8 mouse cellular contexts compared by ENCODE assay signal in genomic region chr9:31210749-31211689, GRCm38 (mm10). TPM values are rescaled to one million over a fixed set of nuclear protein-coding genes. Genes with fewer than 3 reads are reported as not detected.
DNase-seq lines count a peak whose midpoint lies in the region; ATAC-seq and TF ChIP-seq lines count a peak whose summit lies in the region.

No protein-coding gene starts in this region.

- H3K9me3 ChIP-seq in embryonic facial prominence, embryonic 11.5 days (replicated peaks; ENCODE audit: control insufficient read depth, low read length) = no peaks in the 10 kb centered on the region
- no peaks in the 10 kb centered on the region for H3K9me3 ChIP-seq in liver, embryonic 13.5 days (replicated peaks)
- H3K9me3 ChIP-seq in neural tube, embryonic 12.5 days = no peaks in the 10 kb centered on the region

- no peak for TF ChIP-seq POLR2A in heart, adult 2 months (IDR thresholded peaks at IDR 0.05; ENCODE audit: insufficient read depth, low read depth, low read length)
- no peak for TF ChIP-seq POLR2A in kidney, adult 2 months (IDR thresholded peaks at IDR 0.05; ENCODE audit: low read depth, low read length)

- peaks cover 3% of the 10 kb centered on the region; the same call in 1 of the 2 replicates for H3K79me2 ChIP-seq in heart, adult 2 months (replicated peaks; ENCODE audit: control insufficient read depth, insufficient read depth, low read length)

- H3K4me1 ChIP-seq in embryonic facial prominence, embryonic 11.5 days (ENCODE audit: control insufficient read depth, insufficient read depth, low read length) = peaks cover 6% of the 10 kb centered on the region; the same call in 1 of the 2 replicates
- peaks cover 3% of the 10 kb centered on the region for H3K4me1 ChIP-seq in heart, adult 2 months (ENCODE audit: control insufficient read depth, insufficient read depth, low read length)
- H3K4me1 ChIP-seq in kidney, adult 2 months (ENCODE audit: control insufficient read depth, insufficient read depth, low read length) = peaks cover 6% of the 10 kb centered on the region; the same call in 1 of the 2 replicates
- peaks cover 52% of the 10 kb centered on the region for H3K4me1 ChIP-seq in liver, embryonic 13.5 days (replicated peaks)
- H3K4me1 ChIP-seq in neural tube, embryonic 12.5 days = peaks cover 27% of the 10 kb centered on the region

- ATAC-seq in embryonic facial prominence, embryonic 11.5 days (replicated peaks; ENCODE audit: insufficient number of reproducible peaks, low FRiP score, low TSS enrichment, low read depth) = peak; percentile 66
- peak; percentile 67 for ATAC-seq in liver, embryonic 13.5 days (ENCODE audit: low read depth)
- peak; percentile 52 for ATAC-seq in neural tube, embryonic 12.5 days (ENCODE audit: low FRiP score, low read depth)

- H3K9ac ChIP-seq in embryonic facial prominence, embryonic 11.5 days (replicated peaks; ENCODE audit: low read length) = peak overlapping the region; percentile 90
- peak overlapping the region; percentile 86 for H3K9ac ChIP-seq in heart, adult 2 months (ENCODE audit: low read depth, low read length)
- H3K9ac ChIP-seq in liver, embryonic 13.5 days = peak overlapping the region; percentile 98
- peak overlapping the region; percentile 98 for H3K9ac ChIP-seq in neural tube, embryonic 12.5 days

- intact Hi-C loops in heart, adult 2 months (cut with DNase I) = loop anchor here (1.0 to 5.0 kb wide), 4 partner anchors 34 to 69 kb away; partner anchors contain the start of gene Prdm10

- H3K4me3 ChIP-seq in embryonic facial prominence, embryonic 11.5 days (ENCODE audit: low read depth, low read length) = peak overlapping the region; percentile 98
- H3K4me3 ChIP-seq in heart, adult 2 months = peak overlapping the region; percentile 100
- H3K4me3 ChIP-seq in kidney, adult 2 months (ENCODE audit: insufficient read depth, low read depth, low read length) = peak overlapping the region; percentile 97
- H3K4me3 ChIP-seq in liver, embryonic 13.5 days (replicated peaks) = peak overlapping the region; percentile 99
- H3K4me3 ChIP-seq in neural tube, embryonic 12.5 days = peak overlapping the region; percentile 99

- peak overlapping the region; percentile 85 for H3K4me2 ChIP-seq in embryonic facial prominence, embryonic 11.5 days (ENCODE audit: low read depth, low read length)
- H3K4me2 ChIP-seq in liver, embryonic 13.5 days = peak overlapping the region; percentile 85
- H3K4me2 ChIP-seq in neural tube, embryonic 12.5 days (replicated peaks) = peak overlapping the region; percentile 93

- no peak for TF ChIP-seq EP300 in heart, adult 2 months (IDR thresholded peaks at IDR 0.05; ENCODE audit: insufficient read depth, low read depth, low read length)

- no peak for TF ChIP-seq CTCF in heart, adult 2 months (IDR thresholded peaks at IDR 0.05)
- no peak for TF ChIP-seq CTCF in kidney, adult 2 months (conservative IDR thresholded peaks at IDR 0.05; ENCODE audit: insufficient read depth, insufficient read length, low read depth, low read length)

- DNase-seq in CD4-positive helper T cell, adult 2 months (ENCODE audit: low read depth, low spot score) = peak; percentile 51
- peak; percentile 80 for DNase-seq in adrenal gland, postnatal 10 days
- peak; percentile 40 for DNase-seq in embryonic facial prominence, embryonic 11.5 days (ENCODE audit: low spot score)
- peak; percentile 74 for DNase-seq in heart, adult 2 months
- DNase-seq in kidney, adult 2 months = peak; percentile 77
- peak; percentile 13 for DNase-seq in liver, embryonic 13.5 days
- peak; percentile 17 to 27 for DNase-seq in thymus, adult 18-20 months

- WGBS in embryonic facial prominence, embryonic 11.5 days = under 1% methylated on average over 74 of the region's 93 CpGs
- under 1% methylated on average over 93 of the region's 93 CpGs for WGBS in heart, adult 2 months
- under 1% methylated on average over 93 of the region's 93 CpGs for WGBS in kidney, adult 2 months
- under 1% methylated on average over 73 of the region's 93 CpGs for WGBS in liver, embryonic 13.5 days (ENCODE audit: insufficient replicate concordance)
- under 1% methylated on average over 93 of the region's 93 CpGs for WGBS in neural tube, embryonic 12.5 days

- H3K27ac ChIP-seq in embryonic facial prominence, embryonic 11.5 days (replicated peaks; ENCODE audit: low read depth, low read length) = peak overlapping the region; percentile 90
- peak overlapping the region; percentile 88 for H3K27ac ChIP-seq in heart, adult 2 months
- peak overlapping the region; percentile 77 for H3K27ac ChIP-seq in kidney, adult 2 months (ENCODE audit: insufficient read depth, low read depth, low read length)
- peak overlapping the region; percentile 93 for H3K27ac ChIP-seq in liver, embryonic 13.5 days
- H3K27ac ChIP-seq in neural tube, embryonic 12.5 days = peak overlapping the region; percentile 92

- H3K36me3 ChIP-seq in embryonic facial prominence, embryonic 11.5 days (replicated peaks; ENCODE audit: control insufficient read depth, insufficient read depth, low read depth, low read length) = no peaks in the 10 kb centered on the region
- H3K36me3 ChIP-seq in heart, adult 2 months (ENCODE audit: control insufficient read depth, insufficient read depth, low read length) = peaks cover 2% of the 10 kb centered on the region
- no peaks in the 10 kb centered on the region for H3K36me3 ChIP-seq in kidney, adult 2 months (ENCODE audit: control insufficient read depth, insufficient read depth, low read length)
- no peaks in the 10 kb centered on the region for H3K36me3 ChIP-seq in liver, embryonic 13.5 days
- H3K36me3 ChIP-seq in neural tube, embryonic 12.5 days = no peaks in the 10 kb centered on the region

- H3K27me3 ChIP-seq in embryonic facial prominence, embryonic 11.5 days (ENCODE audit: control insufficient read depth, insufficient read depth, low read length) = no peaks in the 10 kb centered on the region
- no peaks in the 10 kb centered on the region for H3K27me3 ChIP-seq in heart, adult 2 months (ENCODE audit: control insufficient read depth, insufficient read depth, low read length)
- H3K27me3 ChIP-seq in kidney, adult 2 months (replicated peaks; ENCODE audit: control insufficient read depth, insufficient read depth, low read length) = no peaks in the 10 kb centered on the region
- no peaks in the 10 kb centered on the region for H3K27me3 ChIP-seq in liver, embryonic 13.5 days
- H3K27me3 ChIP-seq in neural tube, embryonic 12.5 days (replicated peaks) = no peaks in the 10 kb centered on the region

RNA-seq across cellular contexts. Expression of gene Aplp2, which starts 0.6 kb away (rescaled TPM):
- total RNA-seq in adrenal gland, postnatal 10 days (2021) = 100 to 1,000 TPM; 528 to 532 TPM
- polyA plus RNA-seq in embryonic facial prominence, embryonic 11.5 days (2014; fragmentation: Nextera tagmentation; extraction: Ambion mirVana) = 203 and 212 TPM in 2 replicates
- 100 to 1,000 TPM; 285 to 294 TPM for total RNA-seq in heart, adult 2 months (2021)
- 413 and 640 TPM in 2 replicates for polyA plus RNA-seq in heart, adult 2 months (2012; rRNA removed)
- 556 and 574 TPM in 2 replicates for polyA plus RNA-seq in kidney, adult 2 months (2012; rRNA removed)
- 164 and 196 TPM in 2 replicates for polyA plus RNA-seq in liver, embryonic 13.5 days (2015; fragmentation: Nextera tagmentation; extraction: Ambion mirVana)
- polyA plus RNA-seq in neural tube, embryonic 12.5 days (2016; fragmentation: Nextera tagmentation; extraction: Ambion mirVana) = 308 and 334 TPM in 2 replicates

Comparison
In these comparisons a context has a peak if more than half of its experiments do, and no peak if none do; other contexts are left out.
1. Peak in every context shown above with its lines: DNase-seq, ATAC-seq, H3K4me3 ChIP-seq and H3K27ac ChIP-seq.
2. DNase-seq: peak in every context shown above with its lines; median percentile 80 in adrenal gland, postnatal 10 days; 77 in kidney, adult 2 months; 74 in heart, adult 2 months; 51 in CD4-positive helper T cell, adult 2 months; 40 in embryonic facial prominence, embryonic 11.5 days; 22 in thymus, adult 18-20 months; 13 in liver, embryonic 13.5 days.